Mouse (Mus musculus) neutrophil, adult 5-6 weeks (primary cell): ENCODE data around the gene Ccdc92b. TPM values are rescaled to one million over a fixed set of nuclear protein-coding genes. Genes with fewer than 3 reads are reported as not detected.

Experiments used
- ATAC-seq: fragments of 151-379, 151-347 bp; 2 replicates; pipeline ENCODE4 v1.8.0; 2017; ENCODE audit warnings: mild to moderate bottlenecking, moderate TSS enrichment; ENCODE audit not compliant: insufficient number of reproducible peaks, poor library complexity, low FRiP score, severe bottlenecking; ENCODE audit errors: extremely low read depth
- total RNA-seq: library from RNA; stranded (forward); fragments of 200-1000 nt; gene quantifications from 2 replicates; pipeline ENCODE4 v1.2.3, GENCODE M21; 2017

Ccdc92b gene
- total RNA-seq, 1 experiment from 2014 or later = not detected

GRCm38 (mm10) chr11:74671839-74672238 lies 52.4 kb downstream of the Ccdc92b start:
- no peak for ATAC-seq

- ATAC-seq = no peak
These were observed 53.6 kb downstream of the Ccdc92b start for GRCm38 (mm10) chr11:74672901-74673513.

DNA sequence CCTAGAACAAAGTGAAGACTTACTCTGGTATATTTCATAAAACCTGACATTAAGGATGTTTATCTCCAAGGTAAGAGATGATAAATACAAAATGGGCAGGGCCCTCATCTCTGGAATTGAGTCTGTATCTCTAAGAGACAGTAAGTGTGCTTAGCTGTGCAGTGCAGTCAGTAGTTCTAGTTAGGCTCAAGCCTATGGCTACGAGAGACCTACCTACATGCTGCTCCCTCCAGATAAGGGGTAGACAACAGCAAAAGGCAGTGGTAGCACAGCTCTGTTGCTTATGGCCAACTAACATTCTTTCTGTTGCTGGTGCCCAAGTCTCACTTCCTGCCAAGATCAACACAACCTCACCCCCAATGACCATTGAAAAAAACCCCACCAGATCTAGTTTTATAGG lies 54.2 kb downstream of the Ccdc92b start:
- ATAC-seq = no peak

GRCm38 (mm10) chr11:74674713-74675112 lies 55.3 kb downstream of the Ccdc92b start:
- no peak for ATAC-seq

DNA sequence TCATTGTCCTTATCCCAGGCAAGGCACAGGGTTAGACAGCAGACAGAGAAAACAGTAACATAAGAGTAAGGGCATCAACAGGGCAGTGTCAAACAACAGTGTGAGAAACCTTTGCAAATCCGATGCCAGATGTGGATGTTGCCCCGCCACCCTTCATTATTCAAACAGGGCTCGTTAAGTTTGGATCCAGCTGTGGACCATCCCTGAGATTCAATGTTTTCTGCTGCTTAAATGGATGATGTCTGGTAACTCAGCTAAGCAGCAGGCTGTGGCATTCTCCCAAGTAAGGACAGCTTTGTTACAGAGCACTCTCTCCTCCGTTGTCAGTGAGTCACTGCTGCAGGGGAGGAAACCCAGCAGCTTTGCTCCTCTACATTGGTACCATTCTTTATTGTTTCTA lies 55.8 kb downstream of the Ccdc92b start:
- ATAC-seq = no peak

Other genes starting within 250 kb of the Ccdc92b start
- 34.8 and 39.7 TPM in 2 replicates for gene Rap1gap2, start 8.7 kb upstream of the Ccdc92b start, total RNA-seq
- gene Cluh, start 29.9 kb downstream of the Ccdc92b start, total RNA-seq = 11.3 and 12.2 TPM in 2 replicates
- gene Pafah1b1, start 105.1 kb downstream of the Ccdc92b start, total RNA-seq = 105 and 112 TPM in 2 replicates
- gene Mettl16, start 151.2 kb downstream of the Ccdc92b start, total RNA-seq = 22.6 and 37.8 TPM in 2 replicates
- 19.8 and 32.4 TPM in 2 replicates for gene Mnt, start 211.3 kb downstream of the Ccdc92b start, total RNA-seq